Mouse (Mus musculus) heart, embryonic 12.5 days (tissue): Measurements from ENCODE around the gene 1810013L24Rik. TPM values are rescaled to one million over a fixed set of nuclear protein-coding genes. Genes with fewer than 3 reads are reported as not detected.

ENCODE experiments used
- ATAC-seq: fragments of 200-750 bp; cut with Nextera tagmentation; 2 replicates; pipeline ENCODE4 v1.8.0; 2017; ENCODE audit warnings: moderate TSS enrichment, moderate library complexity; ENCODE audit not compliant: insufficient number of reproducible peaks, low FRiP score
- H3K27ac ChIP-seq: fragments of 300-500 bp; sonication (generic); 2 replicates; pipeline ENCODE4 v1.5.1; 2016; ENCODE audit warnings: mild to moderate bottlenecking, moderate library complexity; ENCODE audit not compliant: poor library complexity, severe bottlenecking
- H3K27me3 ChIP-seq: fragments of 300-500 bp; sonication (generic); replicated peaks from 2 replicates; pipeline ENCODE4 v1.6.1; 2016; ENCODE audit warnings: mild to moderate bottlenecking, moderate library complexity
- H3K36me3 ChIP-seq: fragments of 300-500 bp; sonication (generic); 2 replicates; pipeline ENCODE4 v1.6.1; 2016; ENCODE audit warnings: mild to moderate bottlenecking, moderate library complexity
- H3K4me1 ChIP-seq: fragments of 300-500 bp; sonication (generic); replicated peaks from 2 replicates; pipeline ENCODE4 v1.6.1; 2016; ENCODE audit warnings: mild to moderate bottlenecking
- H3K4me2 ChIP-seq: fragments of 300-500 bp; sonication (generic); 2 replicates; pipeline ENCODE4 v1.6.1; 2016; ENCODE audit warnings: mild to moderate bottlenecking, moderate library complexity
- H3K4me3 ChIP-seq: fragments of 300-500 bp; sonication (generic); 2 replicates; pipeline ENCODE4 v1.5.1; 2016; ENCODE audit warnings: mild to moderate bottlenecking
- H3K9ac ChIP-seq: fragments of 300-500 bp; sonication (generic); 2 replicates; pipeline ENCODE4 v1.6.1; 2016; ENCODE audit warnings: mild to moderate bottlenecking, moderate library complexity
- H3K9me3 ChIP-seq: fragments of 300-500 bp; sonication (generic); replicated peaks from 2 replicates; pipeline ENCODE4 v1.6.1; 2016; ENCODE audit warnings: mild to moderate bottlenecking, moderate library complexity
- WGBS: fragments of 180-500 bp; shearing (Covaris S2); methylation state at CpG from one replicate; pipeline ENCODE4 v1.1.7; 2016; 5-methylcytosine and 5-hydroxymethylcytosine counted together
- polyA plus RNA-seq: library from polyadenylated mRNA; unstranded; fragments of >200 nt; fragmentation: Nextera tagmentation; extraction: Ambion mirVana; gene quantifications from 2 replicates; pipeline ENCODE4 v1.2.1, GENCODE M21; 2016

The 1810013L24Rik gene
- 24.1 and 25.9 TPM in 2 replicates for polyA plus RNA-seq

- H3K9me3 ChIP-seq: no peaks in the 10 kb centered on the region
- peak; percentile 93 for ATAC-seq
These were observed at the start of gene 1810013L24Rik for GRCm38 (mm10) chr16:8829564-8830359. Gene 1810013L24Rik (plus strand): TSS chr16:8830100.

DNA sequence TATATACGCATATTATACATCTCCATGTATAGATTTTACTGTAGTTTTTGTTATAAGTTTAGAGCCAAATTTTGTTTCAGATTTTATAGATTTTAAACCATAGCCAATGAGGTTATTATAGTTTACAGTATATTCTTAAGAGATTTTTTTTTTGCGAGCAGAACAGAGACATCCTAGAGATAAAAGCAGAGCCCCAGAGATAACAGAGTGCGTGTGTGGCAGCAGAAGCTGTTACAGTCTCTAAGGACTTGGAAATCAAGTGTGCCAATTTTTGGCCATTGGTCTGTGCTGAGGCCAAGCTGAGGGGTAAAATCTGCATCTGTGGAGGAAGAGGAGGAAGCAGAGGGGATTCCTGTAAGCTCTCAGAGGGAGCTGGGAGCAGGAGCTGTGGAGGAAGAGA, 49.7 kb upstream of the 1810013L24Rik start:
- ATAC-seq: no peak
- WGBS: 46% methylated on average over 3 of the region's 3 CpGs

More at GRCm38 (mm10) chr16:8829564-8830359, at the start of gene 1810013L24Rik:
- H3K4me2 ChIP-seq: peak within 1 kb of the TSS; percentile 96
- H3K4me1 ChIP-seq: peaks cover 22% of the 10 kb centered on the region
- peak within 1 kb of the TSS; percentile 98 for H3K4me3 ChIP-seq
- H3K36me3 ChIP-seq: peaks cover 21% of the 10 kb centered on the region; the same call in 1 of the 2 replicates
- no peaks in the 10 kb centered on the region for H3K27me3 ChIP-seq
- H3K27ac ChIP-seq: peak within 1 kb of the TSS; percentile 95
- peak within 1 kb of the TSS; percentile 99 for H3K9ac ChIP-seq
- WGBS: 0% methylated on average over 76 of the region's 80 CpGs

DNA sequence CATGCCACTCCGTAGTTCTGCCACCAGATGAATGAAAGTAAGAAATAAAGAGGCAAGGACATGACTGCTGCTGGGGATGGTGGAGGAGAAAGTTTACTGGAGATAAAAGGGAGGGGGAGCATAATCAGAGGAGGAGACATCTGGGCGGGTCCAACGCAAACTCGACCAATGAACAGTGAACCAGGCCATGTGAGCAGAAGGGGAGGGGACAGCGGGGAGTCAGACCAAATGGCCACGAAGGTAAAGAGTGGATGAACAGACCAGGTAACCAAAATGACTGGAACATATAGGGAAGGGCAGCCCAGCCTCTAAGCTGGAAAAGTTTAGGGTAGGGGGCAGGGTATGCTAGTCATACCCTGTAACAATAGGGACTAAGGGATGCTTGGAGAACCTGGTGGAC, 48.7 kb upstream of the 1810013L24Rik start:
- no peak overlapping the region for H3K9ac ChIP-seq
- H3K27me3 ChIP-seq: no peaks in the 10 kb centered on the region
- H3K4me1 ChIP-seq: 0 out of 2 replicates have a peak, but pooled peaks cover 2% of the 10 kb centered on the region
- WGBS: 55% methylated on average over 6 of the region's 6 CpGs
- no peak for ATAC-seq
- H3K36me3 ChIP-seq: no peaks in the 10 kb centered on the region
- no peak overlapping the region for H3K27ac ChIP-seq
- H3K9me3 ChIP-seq: no peaks in the 10 kb centered on the region
- H3K4me3 ChIP-seq: no peak overlapping the region
- no peak overlapping the region for H3K4me2 ChIP-seq

More for the DNA sequence above, 49.7 kb upstream of the 1810013L24Rik start:
- Histone ChIP-seq H3K9me3 (no peaks in the 10 kb centered on the region), H3K4me2 (no peak overlapping the region), H3K4me3 (no peak overlapping the region), H3K9ac (no peak overlapping the region), H3K4me1 (0 out of 2 replicates have a peak, but pooled peaks cover 2% of the 10 kb centered on the region), H3K27me3 (no peaks in the 10 kb centered on the region), H3K27ac (no peak overlapping the region), H3K36me3 (no peaks in the 10 kb centered on the region)

DNA sequence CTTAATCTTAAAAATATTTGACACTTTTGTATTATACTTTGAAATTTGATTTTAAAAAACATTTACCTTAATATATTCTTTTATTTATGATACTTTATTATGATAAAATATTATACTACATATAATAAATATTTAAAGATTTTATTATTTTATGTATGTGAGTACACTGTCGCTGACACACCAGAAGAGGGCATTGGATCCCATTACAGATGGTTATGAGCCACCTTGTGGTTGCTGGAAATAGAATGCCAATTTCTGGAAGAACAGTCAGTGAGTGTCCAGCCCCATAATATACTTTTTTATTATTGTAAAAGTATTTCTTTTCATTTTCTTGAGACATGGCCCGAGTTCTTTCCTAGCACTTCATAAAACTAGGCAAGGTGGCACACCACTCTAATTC, 48.2 kb upstream of the 1810013L24Rik start:
- no peak for ATAC-seq
- H3K9me3 ChIP-seq: no peaks in the 10 kb centered on the region
- H3K4me1 ChIP-seq: 0 out of 2 replicates have a peak, but pooled peaks cover 2% of the 10 kb centered on the region
- no peak overlapping the region for H3K4me3 ChIP-seq
- H3K9ac ChIP-seq: no peak overlapping the region
- no peaks in the 10 kb centered on the region for H3K36me3 ChIP-seq
- 89% methylated on average over 2 of the region's 2 CpGs for WGBS
- no peak overlapping the region for H3K27ac ChIP-seq
- H3K27me3 ChIP-seq: no peaks in the 10 kb centered on the region
- H3K4me2 ChIP-seq: no peak overlapping the region

DNA sequence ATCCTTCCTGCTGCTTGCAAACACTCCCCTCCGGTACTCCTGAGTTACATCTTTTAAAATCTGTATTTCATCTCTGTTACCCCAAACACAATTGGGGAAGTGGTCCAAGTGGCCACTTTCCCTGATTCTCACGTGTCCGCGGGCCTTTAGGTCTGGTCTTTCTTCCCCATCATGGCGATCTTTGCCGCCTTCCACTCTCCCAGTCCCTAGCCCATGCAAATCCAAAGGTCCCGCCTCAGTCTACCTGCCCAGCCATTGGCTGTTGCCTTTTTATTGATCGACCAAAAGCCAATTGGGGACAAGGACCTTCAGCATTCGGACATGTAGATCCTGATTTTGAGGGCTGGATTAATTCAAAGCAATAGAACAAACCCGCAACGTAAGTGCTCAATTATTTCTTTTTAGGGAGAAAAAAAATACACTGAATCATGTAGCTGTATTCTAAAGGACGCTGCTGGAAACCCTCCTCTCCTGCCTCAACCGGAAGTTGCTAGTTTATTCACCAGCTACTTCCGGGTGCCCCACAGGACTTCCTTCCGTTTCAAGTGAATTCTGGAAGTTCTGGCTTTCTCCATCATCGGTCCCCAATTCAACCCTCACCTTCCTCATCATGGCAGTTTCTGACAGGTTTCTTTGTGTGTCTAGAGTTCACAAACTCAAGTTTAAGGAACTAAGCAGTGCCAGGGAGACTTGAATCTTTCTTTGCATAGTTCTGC, 46.5 kb upstream of the 1810013L24Rik start:
- 74% methylated on average over 16 of the region's 16 CpGs for WGBS
- H3K4me1 ChIP-seq: 0 out of 2 replicates have a peak, but pooled peaks cover 2% of the 10 kb centered on the region
- H3K4me2 ChIP-seq: no peak overlapping the region
- H3K4me3 ChIP-seq: no peak overlapping the region
- no peaks in the 10 kb centered on the region for H3K9me3 ChIP-seq
- no peak overlapping the region for H3K9ac ChIP-seq
- no peaks in the 10 kb centered on the region for H3K27me3 ChIP-seq
- no peak overlapping the region for H3K27ac ChIP-seq
- no peak for ATAC-seq
- no peaks in the 10 kb centered on the region for H3K36me3 ChIP-seq

DNA sequence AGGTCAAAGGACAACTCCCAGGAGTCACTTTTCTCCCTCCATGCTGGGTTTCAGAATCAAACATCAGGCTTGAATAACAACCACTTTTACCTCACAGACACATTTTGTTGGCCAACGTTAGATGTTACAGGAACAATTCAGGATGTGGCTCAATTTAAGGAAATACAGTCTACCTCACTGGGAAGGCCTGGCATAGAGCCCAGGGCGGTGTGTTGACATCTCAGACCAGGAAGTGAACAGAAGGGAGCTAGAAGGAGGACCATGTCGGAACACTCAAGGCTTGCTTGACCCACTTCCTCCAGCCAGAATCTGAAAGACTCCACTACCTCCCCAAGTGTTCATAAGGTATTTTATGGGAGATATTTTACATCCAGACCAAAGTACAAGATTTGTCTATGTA, 45.1 kb upstream of the 1810013L24Rik start:
- no peak for ATAC-seq
- WGBS: 59% methylated on average over 3 of the region's 3 CpGs
- no peak overlapping the region for H3K4me3 ChIP-seq

DNA sequence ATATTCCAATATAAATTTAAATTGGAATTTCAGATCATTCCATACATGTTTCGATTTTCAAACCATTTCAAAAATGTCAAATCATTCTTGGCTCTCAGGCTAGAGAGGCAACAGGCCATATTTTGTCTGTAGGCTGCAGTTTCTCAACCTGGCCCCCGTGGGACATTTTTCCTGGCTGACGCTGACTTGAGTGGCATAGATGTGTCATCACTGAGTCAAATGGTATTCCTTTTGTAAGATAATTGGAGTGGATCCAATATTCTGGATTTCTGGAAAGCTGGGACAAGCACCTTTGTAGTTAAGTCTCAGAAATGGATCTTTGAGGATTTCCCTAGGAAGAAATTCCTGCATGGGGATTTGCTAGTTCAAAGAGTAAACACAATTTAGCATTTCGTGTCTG, 39.0 kb upstream of the 1810013L24Rik start:
- H3K36me3 ChIP-seq: no peaks in the 10 kb centered on the region
- WGBS: 72% methylated on average over 4 of the region's 4 CpGs
- H3K4me1 ChIP-seq: no peaks in the 10 kb centered on the region; the same call in 1 of the 2 replicates
- H3K27ac ChIP-seq: no peak overlapping the region
- H3K9ac ChIP-seq: no peak overlapping the region
- H3K4me3 ChIP-seq: no peak overlapping the region
- no peaks in the 10 kb centered on the region for H3K9me3 ChIP-seq
- ATAC-seq: no peak
- no peak overlapping the region for H3K4me2 ChIP-seq
- H3K27me3 ChIP-seq: no peaks in the 10 kb centered on the region

More for the DNA sequence above, 45.1 kb upstream of the 1810013L24Rik start:
- no peak overlapping the region for H3K9ac ChIP-seq
- H3K4me1 ChIP-seq: 0 out of 2 replicates have a peak, but pooled peaks cover 2% of the 10 kb centered on the region
- H3K4me2 ChIP-seq: no peak overlapping the region
- H3K27ac ChIP-seq: no peak overlapping the region
- no peaks in the 10 kb centered on the region for H3K9me3 ChIP-seq
- no peaks in the 10 kb centered on the region for H3K27me3 ChIP-seq
- no peaks in the 10 kb centered on the region for H3K36me3 ChIP-seq

GRCm38 (mm10) chr16:8791949-8792557, 37.8 kb upstream of the 1810013L24Rik start, which contains the start of gene Usp7:
Gene Usp7 (minus strand): TSS chr16:8792308.
- no peaks in the 10 kb centered on the region for H3K27me3 ChIP-seq
- no peak within 1 kb of the TSS for H3K4me2 ChIP-seq
- H3K9ac ChIP-seq: no peak within 1 kb of the TSS
- no peak within 1 kb of the TSS for H3K4me3 ChIP-seq
- ATAC-seq: no peak
- H3K4me1 ChIP-seq: no peaks in the 10 kb centered on the region; the same call in 1 of the 2 replicates
- H3K27ac ChIP-seq: no peak within 1 kb of the TSS
- no peaks in the 10 kb centered on the region for H3K36me3 ChIP-seq
- H3K9me3 ChIP-seq: no peaks in the 10 kb centered on the region
- 87% methylated on average over 20 of the region's 20 CpGs for WGBS

- Histone ChIP-seq H3K9me3 (0 out of 2 replicates have a peak, but pooled peaks cover 3% of the 10 kb centered on the region), H3K4me1 (no peaks in the 10 kb centered on the region; the same call in 1 of the 2 replicates), H3K4me3 (no peak overlapping the region), H3K9ac (no peak overlapping the region), H3K27ac (no peak overlapping the region), H3K36me3 (no peaks in the 10 kb centered on the region), H3K4me2 (no peak overlapping the region), H3K27me3 (no peaks in the 10 kb centered on the region)
- ATAC-seq: no peak
- 2% methylated on average over 3 of the region's 3 CpGs for WGBS
These were observed 34.9 kb upstream of the 1810013L24Rik start for GRCm38 (mm10) chr16:8794952-8795351.

DNA sequence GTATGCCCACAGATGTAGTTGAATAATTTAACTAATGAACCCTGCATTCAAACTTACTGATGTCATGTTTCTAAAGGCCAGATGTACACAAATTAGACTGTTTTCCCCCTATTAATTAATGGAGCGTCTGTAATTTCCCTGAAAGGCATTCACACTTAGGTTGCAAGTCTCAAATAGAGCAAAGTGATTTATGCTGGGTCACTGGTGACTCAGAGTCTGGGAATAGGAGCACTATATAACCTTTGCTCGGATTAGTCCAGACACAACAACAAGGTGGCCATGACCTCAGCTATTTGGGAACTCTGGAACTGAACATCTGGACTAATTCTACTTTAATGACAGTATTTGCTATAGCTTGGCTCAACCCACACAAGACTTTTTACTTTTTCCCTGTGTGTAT, 34.0 kb upstream of the 1810013L24Rik start:
- WGBS: 74% methylated on average over 2 of the region's 2 CpGs
- Histone ChIP-seq H3K4me1 (no peaks in the 10 kb centered on the region; the same call in 1 of the 2 replicates), H3K9ac (no peak overlapping the region), H3K27me3 (no peaks in the 10 kb centered on the region), H3K9me3 (peaks cover 12% of the 10 kb centered on the region), H3K4me2 (no peak overlapping the region), H3K4me3 (no peak overlapping the region), H3K36me3 (no peaks in the 10 kb centered on the region), H3K27ac (no peak overlapping the region)
- no peak for ATAC-seq

DNA sequence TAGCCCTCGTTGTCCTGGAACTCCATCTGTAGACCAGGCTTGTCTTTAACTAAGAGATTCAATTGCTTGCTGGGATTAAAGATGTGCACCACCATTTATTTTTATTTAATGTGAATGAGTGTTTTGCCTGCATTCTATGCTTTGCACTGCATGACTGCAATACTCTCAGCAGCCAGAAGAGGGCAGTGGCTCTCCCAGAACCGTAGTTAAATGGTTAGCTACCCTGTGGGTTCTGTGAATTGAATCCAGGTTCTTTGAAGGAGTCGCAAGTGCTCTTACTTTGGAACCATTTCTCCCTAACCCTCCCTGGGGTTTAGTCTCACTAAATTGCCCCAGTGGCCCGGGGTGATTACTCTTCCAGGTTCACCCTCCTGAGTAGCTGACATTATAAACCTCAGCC, 23.2 kb upstream of the 1810013L24Rik start:
- no peak for ATAC-seq
- Histone ChIP-seq H3K9me3 (no peaks in the 10 kb centered on the region), H3K4me1 (no peaks in the 10 kb centered on the region), H3K27ac (no peak overlapping the region), H3K36me3 (no peaks in the 10 kb centered on the region), H3K4me2 (no peak overlapping the region), H3K27me3 (no peaks in the 10 kb centered on the region), H3K4me3 (no peak overlapping the region), H3K9ac (no peak overlapping the region)
- WGBS: 17% methylated on average over 4 of the region's 4 CpGs
